Mouse (Mus musculus) erythroblast, embryonic 14.5 days (primary cell): ENCODE data around the gene Pknox2. TPM values are rescaled to one million over a fixed set of nuclear protein-coding genes. Genes with fewer than 3 reads are reported as not detected.

Source experiments
- H3K27me3 ChIP-seq: 2 replicates; pipeline ENCODE4 v1.6.1; 2012; ENCODE audit warnings: inconsistent platforms; ENCODE audit not compliant: control insufficient read depth
- H3K36me3 ChIP-seq: 2 replicates; pipeline ENCODE4 v1.6.1; 2012; ENCODE audit warnings: mild to moderate bottlenecking, inconsistent platforms; ENCODE audit not compliant: control insufficient read depth
- H3K4me1 ChIP-seq: 2 replicates; pipeline ENCODE4 v1.6.1; 2012; ENCODE audit warnings: inconsistent platforms; ENCODE audit not compliant: control insufficient read depth
- H3K4me3 ChIP-seq: replicated peaks from 2 replicates; pipeline ENCODE3; 2012; ENCODE audit warnings: moderate library complexity, mild to moderate bottlenecking, inconsistent platforms
- H3K9me3 ChIP-seq: 2 replicates; pipeline ENCODE4 v1.6.1; 2012; ENCODE audit warnings: low read length, inconsistent platforms, mixed read lengths; ENCODE audit not compliant: control insufficient read depth
- GATA1 ChIP-seq: IDR thresholded peaks from 2 replicates; pipeline ENCODE4 v1.6.1; 2012; ENCODE audit warnings: low read length, inconsistent platforms, mixed read lengths
- TAL1 ChIP-seq: IDR thresholded peaks from 3 replicates; pipeline ENCODE4 v1.6.1; 2012; ENCODE audit warnings: low read length, inconsistent platforms, mixed read lengths
- polyA plus RNA-seq: library from polyadenylated mRNA; stranded (reverse); fragments of >175 nt; gene quantifications from 2 replicates; pipeline ENCODE4 v1.2.3, GENCODE M21; 2012

Pknox2 gene
- polyA plus RNA-seq, 1 experiment: not detected

DNA sequence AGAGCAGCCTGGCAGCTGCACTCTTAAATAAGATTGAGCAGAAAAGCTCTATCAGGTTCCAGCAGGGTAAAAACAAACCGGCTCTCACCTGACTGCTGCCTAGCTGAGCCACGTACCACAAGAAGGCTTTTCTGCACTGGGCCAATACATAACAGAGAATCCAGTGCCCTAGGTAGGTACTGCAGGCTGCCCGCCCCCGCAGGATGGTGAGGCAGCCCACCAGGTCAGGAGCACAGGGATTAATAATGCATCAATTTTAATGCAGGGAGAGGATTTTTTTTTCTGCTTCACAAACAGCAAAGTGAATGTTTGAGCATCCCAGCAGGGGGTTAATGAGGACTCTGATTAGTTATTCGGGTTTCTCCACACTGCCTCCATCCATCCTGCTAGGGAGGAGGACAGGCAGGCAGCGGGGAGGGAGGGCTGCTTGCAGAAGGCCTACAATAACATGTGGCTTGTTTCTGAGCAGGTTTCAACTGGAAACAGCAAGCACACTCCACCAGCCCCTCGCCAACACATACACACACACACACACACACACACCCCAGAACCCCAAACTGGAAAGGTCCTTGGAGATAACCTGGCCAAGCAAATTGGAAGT, 145.2 kb downstream of the Pknox2 start:
- TF ChIP-seq GATA1 (no peak), TAL1 (no peak)
- no peaks in the 10 kb centered on the region for H3K9me3 ChIP-seq

DNA sequence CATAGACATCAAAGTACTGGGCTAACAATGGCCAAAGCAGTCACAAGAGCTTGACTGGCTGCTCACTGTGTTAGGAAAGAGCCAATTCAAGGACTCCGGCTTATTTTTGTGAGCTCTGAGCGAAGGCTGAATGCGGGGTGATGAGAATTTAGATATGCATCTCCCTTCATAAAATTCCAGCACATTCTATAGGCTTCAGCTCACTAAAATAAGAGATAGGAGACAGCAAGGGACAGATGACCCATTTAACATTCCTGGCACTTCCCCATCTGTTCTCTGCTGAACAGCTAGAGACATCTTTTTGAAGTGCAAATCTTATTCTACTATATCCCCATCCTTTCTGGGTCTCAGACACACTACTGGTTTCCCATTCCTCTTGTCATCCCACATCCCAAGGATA, 147.8 kb downstream of the Pknox2 start:
- no peaks in the 10 kb centered on the region for H3K9me3 ChIP-seq
- TF ChIP-seq GATA1: no peak
- no peak for TF ChIP-seq TAL1
- no peak overlapping the region for H3K4me3 ChIP-seq
- H3K4me1 ChIP-seq: no peaks in the 10 kb centered on the region
- H3K27me3 ChIP-seq: no peaks in the 10 kb centered on the region
- H3K36me3 ChIP-seq: no peaks in the 10 kb centered on the region

More for the DNA sequence above, 145.2 kb downstream of the Pknox2 start:
- Histone ChIP-seq H3K36me3 (no peaks in the 10 kb centered on the region), H3K27me3 (no peaks in the 10 kb centered on the region), H3K4me3 (no peak overlapping the region), H3K4me1 (no peaks in the 10 kb centered on the region)

DNA sequence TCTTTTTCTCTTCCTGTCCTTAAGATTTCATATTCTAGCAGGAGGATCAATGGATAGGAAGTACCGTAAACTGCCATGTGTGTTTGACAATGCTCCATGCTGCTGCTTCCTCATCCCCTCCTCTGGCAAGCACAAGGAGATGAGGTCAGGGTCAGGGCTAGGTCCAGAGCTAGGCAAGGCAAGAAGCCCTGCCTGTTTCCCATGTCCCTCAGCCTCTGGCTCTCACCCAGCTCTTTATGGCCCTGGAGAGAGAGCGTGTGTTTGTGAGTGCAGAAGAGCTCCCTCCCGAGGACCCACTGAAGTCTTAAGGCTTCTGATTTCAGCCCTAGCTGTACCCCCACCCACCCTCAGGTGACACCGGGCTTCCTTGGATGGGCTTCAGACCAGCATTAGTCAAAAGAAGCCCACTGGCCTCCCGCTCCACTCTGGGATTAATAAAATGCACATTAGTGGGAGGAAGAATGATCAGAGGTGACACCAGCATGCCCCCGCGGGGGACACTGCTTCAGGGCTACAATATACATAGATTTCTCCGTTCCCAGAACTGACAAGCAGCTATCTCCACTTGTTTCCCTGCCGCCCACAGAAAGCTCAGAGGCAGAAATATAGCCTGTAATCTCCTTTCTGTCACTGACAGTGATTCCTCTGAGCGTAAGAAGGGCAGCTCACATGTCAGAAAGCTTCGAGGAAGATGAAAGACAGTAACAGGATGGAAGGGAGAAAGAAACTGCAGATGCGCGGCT, 156.4 kb downstream of the Pknox2 start:
- no peak overlapping the region for H3K4me3 ChIP-seq
- no peak for TF ChIP-seq GATA1

DNA sequence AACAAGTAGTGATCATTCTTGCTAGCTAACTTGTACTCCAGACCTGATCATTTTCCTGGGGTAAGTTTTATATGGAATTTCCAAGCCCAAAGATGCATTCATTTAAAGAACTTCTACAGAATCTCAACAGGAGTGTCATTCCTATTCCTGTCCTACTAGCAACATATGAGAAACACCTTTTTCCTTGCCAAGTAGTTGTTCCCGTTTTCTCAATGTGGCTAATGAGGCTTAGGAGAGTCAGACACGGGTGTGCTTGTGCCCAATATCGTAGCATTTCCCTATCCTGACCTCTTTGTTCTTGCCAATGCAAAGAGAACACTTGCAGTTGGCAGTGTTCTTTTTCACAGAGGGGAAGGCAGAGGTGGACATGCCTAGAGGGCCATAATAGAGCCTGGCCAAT, 157.2 kb downstream of the Pknox2 start:
- TF ChIP-seq GATA1 (no peak), TAL1 (no peak)
- no peaks in the 10 kb centered on the region for H3K36me3 ChIP-seq
- H3K27me3 ChIP-seq: no peaks in the 10 kb centered on the region
- no peak overlapping the region for H3K4me3 ChIP-seq
- no peaks in the 10 kb centered on the region for H3K4me1 ChIP-seq
- no peaks in the 10 kb centered on the region for H3K9me3 ChIP-seq

More for the DNA sequence above, 156.4 kb downstream of the Pknox2 start:
- Histone ChIP-seq H3K4me1 (no peaks in the 10 kb centered on the region), H3K27me3 (no peaks in the 10 kb centered on the region), H3K9me3 (no peaks in the 10 kb centered on the region), H3K36me3 (no peaks in the 10 kb centered on the region)

DNA sequence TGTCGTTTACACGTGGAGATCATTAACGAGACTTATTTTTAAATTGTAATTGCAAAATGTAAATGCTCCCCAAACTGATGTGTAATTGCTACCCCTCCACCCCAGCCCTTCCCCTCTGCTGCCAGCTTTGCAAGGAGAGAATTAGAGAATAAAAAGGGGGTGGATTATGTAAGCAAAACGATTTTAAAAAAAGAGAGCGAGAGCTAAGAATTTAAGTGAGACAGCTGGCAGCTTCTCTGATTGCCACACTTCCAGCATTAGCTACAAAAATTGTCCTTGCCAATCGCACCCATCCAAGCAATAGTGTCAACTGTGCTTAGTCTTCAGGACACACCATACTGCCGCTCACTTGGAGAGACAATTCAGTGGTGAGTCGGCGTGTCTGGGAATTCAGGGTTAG, 162.0 kb downstream of the Pknox2 start:
- TF ChIP-seq GATA1 (no peak), TAL1 (no peak)
- Histone ChIP-seq H3K36me3 (no peaks in the 10 kb centered on the region), H3K4me3 (no peak overlapping the region), H3K4me1 (no peaks in the 10 kb centered on the region), H3K9me3 (no peaks in the 10 kb centered on the region), H3K27me3 (no peaks in the 10 kb centered on the region)

DNA sequence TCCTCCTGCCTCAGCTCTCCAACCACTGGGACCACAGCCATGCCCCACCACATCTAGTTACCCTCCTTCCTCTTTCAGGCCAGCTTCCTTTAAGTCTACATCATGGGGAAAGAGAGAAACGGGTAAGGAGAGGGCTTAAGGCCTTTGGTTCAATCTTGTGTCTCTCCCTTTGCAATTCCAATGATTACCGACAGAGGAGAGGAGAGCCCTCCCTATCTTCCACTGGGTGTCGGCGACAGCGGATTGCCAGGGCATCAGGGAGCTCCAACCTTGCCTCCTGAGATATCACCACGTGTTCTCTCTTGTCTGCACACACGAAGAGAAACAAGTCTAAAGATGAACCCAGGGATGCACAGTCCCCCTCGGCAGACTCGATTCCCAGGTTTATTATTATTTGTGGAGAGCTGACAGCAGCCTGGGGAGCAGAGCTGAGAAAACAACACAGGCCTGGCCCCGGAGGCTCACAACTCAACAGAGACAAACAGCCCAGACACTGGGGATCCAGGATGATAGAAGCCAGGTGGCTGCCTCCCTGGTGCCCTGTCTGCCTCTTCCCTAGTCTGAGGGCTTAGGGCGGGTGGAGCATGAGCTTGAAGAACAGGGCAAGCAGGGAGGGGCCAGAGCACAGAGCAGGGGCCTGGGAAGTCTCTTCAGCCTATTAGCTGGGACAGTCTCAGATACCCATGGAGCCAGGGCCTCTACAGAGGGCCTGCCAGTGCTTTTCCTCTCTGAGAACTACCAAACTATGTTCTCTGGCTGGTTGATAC, 170.4 kb downstream of the Pknox2 start:
- H3K4me3 ChIP-seq: no peak overlapping the region
- no peaks in the 10 kb centered on the region for H3K4me1 ChIP-seq
- no peaks in the 10 kb centered on the region for H3K27me3 ChIP-seq
- no peaks in the 10 kb centered on the region for H3K36me3 ChIP-seq
- no peaks in the 10 kb centered on the region for H3K9me3 ChIP-seq
- TF ChIP-seq GATA1 (no peak), TAL1 (no peak)

DNA sequence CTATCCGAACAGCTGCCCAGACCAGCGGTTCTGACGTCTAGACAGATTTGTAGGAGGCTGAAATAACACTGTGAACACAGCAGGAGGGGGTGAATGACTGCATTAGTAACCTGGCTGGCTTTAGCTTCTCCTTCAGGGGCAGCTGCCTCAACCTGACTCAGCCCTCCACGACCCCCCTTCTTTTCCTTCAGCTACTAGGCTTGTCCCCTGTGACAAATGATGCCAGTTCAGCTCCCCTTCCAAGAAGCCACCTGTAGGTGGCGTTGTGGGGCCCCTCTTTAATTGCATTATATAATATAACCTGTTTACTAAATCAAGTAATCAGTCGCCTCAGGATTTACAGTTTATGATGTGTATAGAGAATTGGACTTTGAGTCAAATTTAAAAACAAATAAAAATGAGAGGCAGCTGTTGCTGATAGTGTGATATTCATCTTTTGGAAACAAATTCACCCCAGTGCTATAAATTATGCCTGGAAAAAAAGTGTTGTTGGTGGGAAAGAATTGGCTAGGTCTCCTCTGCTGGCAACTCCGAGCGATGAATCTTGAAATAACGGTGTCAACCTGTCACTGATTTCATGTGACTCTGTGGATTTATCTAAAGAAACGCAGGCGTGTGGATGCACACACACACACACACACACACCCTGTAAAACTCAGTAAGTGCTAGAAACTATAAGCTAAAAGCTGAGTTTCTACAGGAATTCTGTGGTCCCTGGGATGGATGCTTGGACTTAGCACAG, 173.6 kb downstream of the Pknox2 start:
- H3K27me3 ChIP-seq: no peaks in the 10 kb centered on the region
- H3K4me1 ChIP-seq: no peaks in the 10 kb centered on the region
- H3K4me3 ChIP-seq: no peak overlapping the region
- TF ChIP-seq TAL1: no peak
- no peak for TF ChIP-seq GATA1
- H3K9me3 ChIP-seq: no peaks in the 10 kb centered on the region
- H3K36me3 ChIP-seq: no peaks in the 10 kb centered on the region

DNA sequence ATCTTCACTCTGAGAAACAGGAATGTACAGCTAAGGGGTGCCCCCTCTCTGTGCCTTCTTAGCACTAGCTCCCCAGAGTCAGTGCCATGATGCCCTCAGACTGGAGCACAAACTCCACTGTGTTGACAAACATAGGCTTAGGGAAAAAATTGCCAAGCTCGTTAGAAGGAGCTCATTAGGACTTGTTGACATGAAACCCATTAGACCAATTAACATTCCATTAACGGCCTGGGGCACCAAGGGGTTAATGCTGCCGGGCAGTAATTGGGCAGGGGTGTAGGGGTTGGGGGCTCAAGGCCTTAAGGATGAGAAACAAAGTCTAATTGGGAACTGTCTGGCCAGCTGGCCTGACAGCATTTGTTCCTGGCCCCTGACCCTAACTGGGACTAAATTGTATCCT, 175.1 kb downstream of the Pknox2 start:
- Histone ChIP-seq H3K9me3 (no peaks in the 10 kb centered on the region), H3K36me3 (no peaks in the 10 kb centered on the region), H3K4me1 (no peaks in the 10 kb centered on the region), H3K4me3 (no peak overlapping the region), H3K27me3 (no peaks in the 10 kb centered on the region)
- TF ChIP-seq GATA1: no peak
- no peak for TF ChIP-seq TAL1

DNA sequence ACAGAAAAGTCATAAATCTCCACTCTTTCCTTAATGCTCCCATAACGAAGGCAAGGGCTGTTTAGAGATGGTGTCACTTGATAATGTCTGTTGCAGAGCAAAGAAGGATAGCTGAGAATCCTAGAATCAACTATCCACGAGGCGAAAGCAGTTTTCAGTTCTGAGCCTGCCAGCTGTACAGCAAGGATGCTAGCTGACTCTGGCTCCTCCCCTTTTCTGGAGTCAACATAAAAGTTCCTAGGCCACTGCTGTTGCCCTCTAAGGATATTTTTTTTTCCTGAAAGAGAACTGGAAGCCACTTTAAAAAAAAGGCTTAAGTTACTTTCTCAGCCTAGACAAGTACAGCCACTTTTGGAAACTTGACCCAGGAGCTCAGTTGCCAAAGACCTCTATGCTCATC, 176.1 kb downstream of the Pknox2 start:
- TF ChIP-seq TAL1: no peak
- no peak for TF ChIP-seq GATA1
- no peak overlapping the region for H3K4me3 ChIP-seq
- H3K36me3 ChIP-seq: no peaks in the 10 kb centered on the region
- H3K4me1 ChIP-seq: no peaks in the 10 kb centered on the region
- H3K27me3 ChIP-seq: no peaks in the 10 kb centered on the region
- H3K9me3 ChIP-seq: no peaks in the 10 kb centered on the region
